Mouse (Mus musculus) MEL (cell line): Measurements from ENCODE around the gene Rpusd4.

Experiments
- BHLHE40 ChIP-seq: IDR thresholded peaks from 2 replicates; pipeline ENCODE4 v1.6.1; 2012; ENCODE audit warnings: low read depth, mild to moderate bottlenecking, inconsistent platforms, low read length, improper control_type of control experiment, borderline replicate concordance
- CTCF ChIP-seq, 3 experiments: IDR thresholded peaks in 2 of 3; conservative IDR thresholded peaks in 1 of 3; 2 replicates each; pipeline ENCODE4 v1.5.1; 2011 to 2012; ENCODE audit warnings: low read length in 3 of 3, low read depth in 2 of 3, mild to moderate bottlenecking in 2 of 3, improper control_type of control experiment in 1 of 3, inconsistent platforms in 1 of 3, mixed read lengths in 1 of 3, moderate library complexity in 1 of 3; ENCODE audit not compliant: control insufficient read depth in 1 of 3, insufficient read depth in 1 of 3, poor library complexity in 1 of 3, severe bottlenecking in 1 of 3
- EP300 ChIP-seq, 2 experiments: IDR thresholded peaks; 2 replicates each; pipeline ENCODE4 v1.6.1; 2011; ENCODE audit warnings: improper control_type of control experiment in 2 of 2, low read length in 2 of 2, low read depth in 1 of 2, mild to moderate bottlenecking in 1 of 2
- POLR2A ChIP-seq, 2 experiments: IDR thresholded peaks; 2 replicates each; pipeline ENCODE4 v1.6.1; 2011 to 2012; ENCODE audit warnings: low read length in 2 of 2, mild to moderate bottlenecking in 2 of 2, control low read depth in 1 of 2, improper control_type of control experiment in 1 of 2, low read depth in 1 of 2, moderate library complexity in 1 of 2; ENCODE audit not compliant: control insufficient read depth in 1 of 2, insufficient read depth in 1 of 2, poor library complexity in 1 of 2
- RCOR1 ChIP-seq: IDR thresholded peaks from 2 replicates; pipeline ENCODE4 v1.6.1; 2012; ENCODE audit warnings: low read depth, mild to moderate bottlenecking, inconsistent platforms, low read length, improper control_type of control experiment
- TCF12 ChIP-seq: IDR thresholded peaks from 2 replicates; pipeline ENCODE4 v1.6.1; 2014; ENCODE audit warnings: low read depth, mild to moderate bottlenecking, inconsistent platforms, low read length, improper control_type of control experiment, moderate library complexity

DNA sequence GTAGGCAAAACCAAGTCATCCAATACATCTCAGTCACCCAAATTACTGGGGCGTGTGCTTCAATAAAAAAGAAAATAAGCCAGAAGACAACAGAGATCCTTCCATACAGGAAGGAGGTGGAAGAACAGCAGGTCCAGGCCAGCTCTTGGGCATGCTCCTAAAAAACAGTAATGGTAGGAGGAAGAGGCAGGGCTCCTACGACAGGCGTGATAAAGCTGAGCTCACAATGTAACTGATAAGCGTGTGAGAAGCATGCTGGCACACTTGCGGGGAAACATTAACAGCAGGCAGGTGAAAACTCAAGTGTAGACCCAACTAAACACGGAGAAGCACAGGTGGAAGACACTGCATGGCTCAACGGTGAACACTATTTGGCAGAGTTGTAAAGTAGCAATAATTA lies 10.3 kb upstream of the Rpusd4 start:
- TF ChIP-seq TCF12 (no peak), EP300 (IDR thresholded peaks at IDR 0.05; ENCODE audit: low read depth in 1 of 2, low read length in 2 of 2) (no peak), CTCF (IDR thresholded peaks at IDR 0.05 in 2 of 3, conservative IDR thresholded peaks at IDR 0.05 in 1 of 3; ENCODE audit: control insufficient read depth in 1 of 3, insufficient read depth in 1 of 3, low read depth in 2 of 3, low read length in 3 of 3, poor library complexity in 1 of 3, severe bottlenecking in 1 of 3) (no peak), POLR2A (IDR thresholded peaks at IDR 0.05; ENCODE audit: control insufficient read depth in 1 of 2, insufficient read depth in 1 of 2, low read depth in 1 of 2, low read length in 2 of 2, poor library complexity in 1 of 2) (no peak), RCOR1 (no peak), BHLHE40 (no peak)
